Mouse (Mus musculus) forebrain, embryonic 11.5 days (tissue): Measurements from ENCODE around the gene Apex1. TPM values are rescaled to one million over a fixed set of nuclear protein-coding genes. Genes with fewer than 3 reads are reported as not detected.
"Not testable (repeated sequence)": the region's sequence is repeated elsewhere in the genome, so short reads cannot be mapped to it uniquely, and the experiment has no call there.

Experiments used
- ATAC-seq: fragments of 200-750 bp; cut with Nextera tagmentation; replicated peaks from 2 replicates; pipeline ENCODE4 v1.8.0; 2017; ENCODE audit warnings: moderate TSS enrichment; ENCODE audit not compliant: low FRiP score
- DNase-seq: peaks from one replicate; pipeline ENCODE4 v3.0.0-alpha.2; 2017; ENCODE audit warnings: low spot score
- H3K27ac ChIP-seq: fragments of 300-500 bp; sonication (generic); 2 replicates; pipeline ENCODE4 v1.5.1; 2014; ENCODE audit warnings: low read depth, low read length
- H3K27me3 ChIP-seq: fragments of 300-500 bp; sonication (generic); 2 replicates; pipeline ENCODE4 v1.6.1; 2014; ENCODE audit warnings: mild to moderate bottlenecking, low read length, mixed read lengths; ENCODE audit not compliant: control insufficient read depth, insufficient read depth
- H3K36me3 ChIP-seq: fragments of 300-500 bp; sonication (generic); 2 replicates; pipeline ENCODE4 v1.6.1; 2014; ENCODE audit warnings: mild to moderate bottlenecking, low read length, moderate library complexity, mixed read lengths; ENCODE audit not compliant: control insufficient read depth, insufficient read depth
- H3K4me1 ChIP-seq: fragments of 300-500 bp; sonication (generic); replicated peaks from 2 replicates; pipeline ENCODE4 v1.6.1; 2014; ENCODE audit warnings: low read length, mixed read lengths; ENCODE audit not compliant: control insufficient read depth, insufficient read depth
- H3K4me2 ChIP-seq: fragments of 300-500 bp; sonication (generic); 2 replicates; pipeline ENCODE4 v1.6.1; 2014; ENCODE audit warnings: low read depth, mild to moderate bottlenecking, low read length, moderate library complexity, mixed read lengths; ENCODE audit not compliant: severe bottlenecking
- H3K4me3 ChIP-seq: fragments of 300-500 bp; sonication (generic); 2 replicates; pipeline ENCODE4 v1.5.1; 2014; ENCODE audit warnings: low read depth, low read length
- H3K9ac ChIP-seq: fragments of 300-500 bp; sonication (generic); 2 replicates; pipeline ENCODE4 v1.6.1; 2014; ENCODE audit warnings: low read length
- H3K9me3 ChIP-seq: fragments of 300-500 bp; sonication (generic); 2 replicates; pipeline ENCODE4 v1.6.1; 2016; ENCODE audit warnings: low read length, mixed read lengths; ENCODE audit not compliant: control insufficient read depth
- WGBS: fragments of 180-500 bp; shearing (Covaris S2); extraction: QIAGEN DNeasy Blood & Tissue Kit; methylation state at CpG from one replicate; pipeline ENCODE4 v1.1.7; 2014; 5-methylcytosine and 5-hydroxymethylcytosine counted together
- polyA plus RNA-seq: library from polyadenylated mRNA; unstranded; fragments of >200 nt; fragmentation: Nextera tagmentation; extraction: Ambion mirVana; gene quantifications from 2 replicates; pipeline ENCODE4 v1.2.1, GENCODE M21; 2014

Gene Apex1
- polyA plus RNA-seq, 1 experiment from 2014 or later, result 399 TPM

- Histone ChIP-seq H3K9ac (no peak overlapping the region), H3K4me2 (no peak overlapping the region), H3K27me3 (no peaks in the 10 kb centered on the region; the same call in 1 of the 2 replicates), H3K4me1 (0 out of 2 replicates have a peak, but pooled peaks cover 3% of the 10 kb centered on the region), H3K27ac (no peak overlapping the region), H3K36me3 (no peaks in the 10 kb centered on the region), H3K4me3 (no peak overlapping the region), H3K9me3 (no peaks in the 10 kb centered on the region)
- DNase-seq (no peak), ATAC-seq (no peak)
These were observed 29.4 kb upstream of the Apex1 start for GRCm38 (mm10) chr14:50895407-50895806.

- H3K36me3 ChIP-seq, result no peaks in the 10 kb centered on the region
- peak overlapping the region; percentile 68 for H3K4me2 ChIP-seq
- H3K4me3 ChIP-seq, result peak overlapping the region; percentile 34
- WGBS, result 18% methylated on average over 19 of the region's 19 CpGs
- no peaks in the 10 kb centered on the region for H3K9me3 ChIP-seq
- H3K27me3 ChIP-seq, result no peaks in the 10 kb centered on the region; the same call in 1 of the 2 replicates
- DNase-seq, result no peak
- ATAC-seq, result no peak; the same call in 1 of the 2 replicates
- peak overlapping the region; percentile 6; the same call in 1 of the 2 replicates for H3K9ac ChIP-seq
- 0 out of 2 replicates have a peak, but pooled peaks cover 3% of the 10 kb centered on the region for H3K4me1 ChIP-seq
- H3K27ac ChIP-seq, result no peak overlapping the region
These were observed 28.6 kb upstream of the Apex1 start for GRCm38 (mm10) chr14:50895985-50896746.

DNA sequence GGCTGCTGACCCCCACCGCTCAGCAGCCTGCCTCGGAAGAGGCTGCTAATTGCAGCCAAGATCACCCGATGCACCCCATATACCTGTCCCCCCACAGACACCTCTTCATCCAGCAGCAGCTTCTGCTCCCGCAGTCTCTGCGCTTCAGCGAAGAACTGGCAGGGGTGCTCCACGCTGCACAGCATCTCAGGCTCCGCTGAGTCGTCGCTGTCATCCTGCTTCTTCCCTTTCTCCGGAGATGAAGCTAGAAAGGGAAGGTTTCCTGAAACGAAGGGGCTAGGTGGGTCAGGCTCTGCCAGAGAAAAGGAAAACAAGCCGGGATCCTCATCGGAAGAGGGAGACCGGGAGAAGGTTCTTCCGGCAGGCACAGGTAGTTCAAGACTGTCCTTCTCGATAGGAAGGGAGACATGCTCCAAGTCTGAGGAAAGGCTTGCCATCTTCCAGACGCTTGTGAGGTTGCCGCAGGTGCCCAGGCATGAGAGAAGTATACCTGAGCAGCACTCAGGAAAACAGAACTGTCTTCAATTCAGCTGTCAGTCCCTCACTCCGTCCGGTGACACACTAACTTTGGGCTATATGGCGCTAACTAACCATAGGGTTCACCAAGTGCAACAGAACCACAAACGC is 27.9 kb upstream of the Apex1 start:
- no peak overlapping the region for H3K27ac ChIP-seq
- H3K4me1 ChIP-seq, result 0 out of 2 replicates have a peak, but pooled peaks cover 3% of the 10 kb centered on the region
- no peaks in the 10 kb centered on the region; the same call in 1 of the 2 replicates for H3K27me3 ChIP-seq
- WGBS, result 15% methylated on average over 23 of the region's 23 CpGs
- DNase-seq (no peak), ATAC-seq (no peak; the same call in 1 of the 2 replicates)
- peak overlapping the region; percentile 6; the same call in 1 of the 2 replicates for H3K9ac ChIP-seq
- no peaks in the 10 kb centered on the region for H3K9me3 ChIP-seq
- peak overlapping the region; percentile 34 for H3K4me3 ChIP-seq
- no peaks in the 10 kb centered on the region for H3K36me3 ChIP-seq
- peak overlapping the region; percentile 68 for H3K4me2 ChIP-seq

GRCm38 (mm10) chr14:50897374-50897765 is 27.4 kb upstream of the Apex1 start, which contains the start of gene Klhl33:
Klhl33 (minus strand) TSS chr14:50897507.
- DNase-seq (no peak), ATAC-seq (no peak)
- H3K4me2 ChIP-seq, result peak within 1 kb of the TSS; percentile 68
- 37% methylated on average over 7 of the region's 7 CpGs for WGBS
- H3K27ac ChIP-seq, result no peak within 1 kb of the TSS
- H3K4me1 ChIP-seq, result 0 out of 2 replicates have a peak, but pooled peaks cover 3% of the 10 kb centered on the region
- H3K9ac ChIP-seq, result peak within 1 kb of the TSS; percentile 6; the same call in 1 of the 2 replicates
- no peaks in the 10 kb centered on the region for H3K9me3 ChIP-seq
- H3K4me3 ChIP-seq, result peak within 1 kb of the TSS; percentile 34
- no peaks in the 10 kb centered on the region for H3K36me3 ChIP-seq
- H3K27me3 ChIP-seq, result no peaks in the 10 kb centered on the region; the same call in 1 of the 2 replicates

- ATAC-seq, H3K4me3 ChIP-seq, H3K4me1 ChIP-seq, H3K27me3 ChIP-seq, H3K9ac ChIP-seq, H3K9me3 ChIP-seq, DNase-seq, H3K36me3 ChIP-seq, H3K27ac ChIP-seq, H3K4me2 ChIP-seq: not testable (repeated sequence)
- 91% methylated on average over 2 of the region's 2 CpGs for WGBS
These were observed 26.8 kb upstream of the Apex1 start for GRCm38 (mm10) chr14:50897992-50898391.

DNA sequence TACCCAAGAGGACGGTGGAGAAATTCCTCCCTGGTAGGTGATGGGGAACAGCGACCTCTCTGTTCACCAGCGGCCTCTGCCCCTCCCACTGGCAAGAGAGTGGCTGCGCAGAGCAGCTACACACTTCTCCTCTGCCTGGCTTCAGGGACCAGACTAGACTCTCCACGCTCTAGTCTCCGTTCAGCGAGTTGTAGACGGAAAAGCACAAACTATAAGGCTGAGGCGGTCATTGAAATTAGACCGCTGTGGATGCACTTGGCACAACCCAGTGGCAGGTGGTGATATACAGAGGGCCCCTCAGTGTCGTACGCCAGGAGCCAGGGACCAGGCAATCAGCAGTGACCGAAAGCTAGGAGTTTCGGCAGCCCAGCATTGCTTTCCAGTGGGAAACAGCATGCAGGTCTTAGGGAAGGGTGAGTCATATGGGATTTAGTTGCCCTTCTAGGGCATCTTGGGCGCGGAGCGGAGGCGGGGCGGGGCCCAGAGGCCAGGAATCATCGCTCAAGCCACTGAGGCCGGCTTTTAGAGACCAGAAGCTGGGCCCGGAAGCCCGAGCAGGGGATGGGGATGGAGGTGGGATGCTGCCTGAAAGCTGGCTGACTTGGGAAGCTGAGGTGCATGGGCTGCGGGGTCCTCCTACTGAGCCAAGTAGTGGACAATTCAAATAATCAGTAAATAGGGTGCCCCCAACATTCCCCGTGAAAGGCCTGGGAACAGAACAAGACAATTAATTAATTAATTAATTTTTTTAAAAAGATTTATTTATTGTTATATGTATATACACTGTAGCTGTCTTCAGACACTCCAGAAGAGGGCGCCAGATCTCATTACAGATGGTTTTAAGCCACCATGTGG is 20.6 kb upstream of the Apex1 start:
- H3K9ac ChIP-seq, result peak overlapping the region; percentile 62
- H3K27ac ChIP-seq, result no peak overlapping the region
- peak overlapping the region; percentile 57 for H3K4me2 ChIP-seq
- ATAC-seq, result peak; percentile 92
- H3K4me3 ChIP-seq, result peak overlapping the region; percentile 36
- 3% methylated on average over 26 of the region's 26 CpGs for whole genome bisulfite sequencing
- no peaks in the 10 kb centered on the region for H3K9me3 ChIP-seq
- no peaks in the 10 kb centered on the region for H3K36me3 ChIP-seq
- no peaks in the 10 kb centered on the region for H3K27me3 ChIP-seq
- no peaks in the 10 kb centered on the region for H3K4me1 ChIP-seq
- DNase-seq, result peak; percentile 80

DNA sequence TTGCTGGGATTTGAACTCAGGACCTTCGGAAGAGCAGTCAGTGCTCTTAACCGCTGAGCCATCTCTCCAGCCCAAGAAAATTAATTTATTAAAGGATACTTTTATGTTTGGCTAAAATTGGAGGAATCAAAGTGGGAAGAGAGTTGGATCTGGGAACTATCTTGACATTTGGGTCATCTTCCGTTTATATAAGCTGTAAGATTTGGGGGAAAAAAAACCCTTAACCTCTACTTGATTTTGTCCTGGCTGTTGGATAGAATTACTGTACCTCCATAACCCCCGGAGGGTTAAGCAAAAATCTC is 20.0 kb upstream of the Apex1 start:
- no peak overlapping the region for H3K4me2 ChIP-seq
- H3K4me1 ChIP-seq, result no peaks in the 10 kb centered on the region
- 79% methylated on average over 4 of the region's 4 CpGs for WGBS
- H3K27me3 ChIP-seq, result no peaks in the 10 kb centered on the region
- H3K27ac ChIP-seq, result no peak overlapping the region
- no peaks in the 10 kb centered on the region for H3K9me3 ChIP-seq
- H3K4me3 ChIP-seq, result no peak overlapping the region
- H3K9ac ChIP-seq, result no peak overlapping the region
- DNase-seq (no peak), ATAC-seq (no peak)
- no peaks in the 10 kb centered on the region for H3K36me3 ChIP-seq

- H3K27ac ChIP-seq, DNase-seq, ATAC-seq, H3K9ac ChIP-seq, H3K27me3 ChIP-seq, H3K4me1 ChIP-seq, H3K9me3 ChIP-seq, H3K36me3 ChIP-seq, H3K4me2 ChIP-seq, H3K4me3 ChIP-seq: not testable (repeated sequence)
These were observed 19.4 kb upstream of the Apex1 start for GRCm38 (mm10) chr14:50905327-50905726.
